In the genomic region with DNA sequence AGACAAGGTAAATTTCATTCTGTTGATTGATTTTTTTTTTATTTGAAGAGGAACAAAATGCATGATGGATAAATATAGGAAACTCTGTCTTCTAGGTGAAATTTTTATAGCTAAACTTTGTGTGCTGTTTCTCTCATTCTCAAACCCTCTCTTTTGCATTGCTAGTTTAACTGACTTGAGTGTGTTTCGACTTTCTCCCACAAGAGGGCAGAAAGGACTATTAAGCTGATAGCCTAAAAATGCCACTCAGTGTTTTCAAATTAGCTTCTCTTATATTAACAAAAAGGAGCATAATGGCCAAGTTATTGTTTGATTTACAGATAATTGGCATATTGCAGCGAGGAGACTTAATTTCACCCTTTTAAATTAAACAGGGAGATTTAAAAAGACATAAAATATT, we compare ENCODE assay signal across 8 mouse cellular contexts.
A peak's percentile ranks its signal among the peaks of the same experiment; 100 is the strongest.
DNase-seq lines count a peak whose midpoint lies in the region; ATAC-seq lines count a peak whose summit lies in the region.

No protein-coding gene starts in this region.

- DNase-seq in heart, postnatal 10 days: peak; percentile 50 to 71
- DNase-seq in heart, postnatal 25 days (ENCODE audit: low spot score): no peak
- DNase-seq in spleen, postnatal 36 days (ENCODE audit: low spot score in 2 of 2): peak; percentile 9 to 18
- DNase-seq in spleen, adult 12 weeks (ENCODE audit: low spot score): no peak
- peak; percentile 19 to 74 for DNase-seq in layer of hippocampus, adult 18-20 months (ENCODE audit: low spot score in 2 of 2)
- peak; percentile 23 for DNase-seq in retina, postnatal 7 days (ENCODE audit: low read depth, low spot score)
- DNase-seq in adrenal gland, adult 18-20 months (ENCODE audit: low spot score in 2 of 2): no peak

- peak; percentile 56 for ATAC-seq in activated CD4-positive, CD25-positive, alpha-beta regulatory T cell, adult 4 months

- intact Hi-C loops in heart, postnatal 10 days (cut with DNase I): loop anchor here (1.0 kb wide), 1 partner anchor 261 kb away; no protein-coding TSS in a partner anchor
- intact Hi-C loops in heart, postnatal 25 days (cut with DNase I): loop anchor here (1.0 kb wide), 1 partner anchor 262 kb away; no protein-coding TSS in a partner anchor

Comparison
In these comparisons a context has a peak if more than half of its experiments do, and no peak if none do; other contexts are left out.
1. DNase-seq: peak in heart, postnatal 10 days (2 of 2), spleen, postnatal 36 days (2 of 2), layer of hippocampus, adult 18-20 months (2 of 2) and retina, postnatal 7 days (single experiment); none in heart, postnatal 25 days (single experiment), spleen, adult 12 weeks (single experiment) and adrenal gland, adult 18-20 months (0 of 2).